Mouse (Mus musculus) erythroblast, embryonic 14.5 days (primary cell): ENCODE measurements around the gene Shroom2.

Source experiments
- GATA1 ChIP-seq: IDR thresholded peaks from 2 replicates; pipeline ENCODE4 v1.6.1; 2012; ENCODE audit warnings: low read length, inconsistent platforms, mixed read lengths
- TAL1 ChIP-seq: IDR thresholded peaks from 3 replicates; pipeline ENCODE4 v1.6.1; 2012; ENCODE audit warnings: low read length, inconsistent platforms, mixed read lengths

DNA sequence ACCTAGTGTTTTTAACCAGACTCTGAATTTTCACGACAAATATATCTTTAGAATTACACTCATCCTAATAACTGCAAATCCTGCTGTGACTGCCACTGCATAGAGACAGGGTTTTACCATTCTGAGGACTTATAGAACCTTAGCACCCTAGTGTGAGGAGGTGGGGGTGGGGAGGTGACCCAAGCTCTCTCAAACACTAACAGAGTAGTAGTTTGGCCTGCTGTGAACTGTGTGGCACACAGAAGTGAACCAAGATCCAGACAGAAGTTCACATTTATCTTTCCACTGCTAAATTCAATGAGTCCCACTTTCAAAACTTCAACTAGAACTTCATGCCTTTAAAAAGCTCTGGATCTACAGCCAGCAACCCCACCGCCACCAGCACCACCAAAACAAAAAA lies 6.4 kb downstream of the Shroom2 start:
- TF ChIP-seq GATA1 (no peak), TAL1 (no peak)
